Mouse (Mus musculus): ENCODE measurements at regions not wholly inside any gene's neighbourhood (a gene's known extent, or its start where the extent isn't known, plus 50 kb on each side); places are given as distances from the start of the nearest gene placed in this dataset.

GRCm38 (mm10) chr6:59713004-59713403 is 286.9 kb upstream of the Gprin3 start:
- DNase-seq (ENCODE audit: low spot score) = no peak
- no peaks in the 10 kb centered on the region for H3K9me3 ChIP-seq (ENCODE audit: low read length)
- no peaks in the 10 kb centered on the region for H3K27me3 ChIP-seq (ENCODE audit: insufficient read depth, low read length)
- no peaks in the 10 kb centered on the region for H3K36me3 ChIP-seq (ENCODE audit: insufficient read depth, low read length)
- H3K27ac ChIP-seq (ENCODE audit: low read depth, low read length) = no peak overlapping the region
- no peaks in the 10 kb centered on the region for H3K4me1 ChIP-seq (ENCODE audit: insufficient read depth, low read length)
- H3K9ac ChIP-seq (replicated peaks; ENCODE audit: low read length, poor library complexity, severe bottlenecking) = no peak overlapping the region
- no peak for ATAC-seq (ENCODE audit: low FRiP score)
- no peak overlapping the region for H3K4me2 ChIP-seq (ENCODE audit: low read depth, low read length, poor library complexity, severe bottlenecking)
- no peak for TF ChIP-seq CTCF (IDR thresholded peaks at IDR 0.05)
- no peak overlapping the region for H3K4me3 ChIP-seq (ENCODE audit: low read depth, low read length)

GRCm38 (mm10) chr6:59684985-59685384 is 258.9 kb upstream of the Gprin3 start:
- H3K36me3 ChIP-seq (ENCODE audit: insufficient read depth, low read length) = no peaks in the 10 kb centered on the region
- ATAC-seq (ENCODE audit: low FRiP score) (no peak), DNase-seq (ENCODE audit: low spot score) (no peak)
- H3K27me3 ChIP-seq (ENCODE audit: insufficient read depth, low read length) = no peaks in the 10 kb centered on the region
- H3K9ac ChIP-seq (replicated peaks; ENCODE audit: low read length, poor library complexity, severe bottlenecking) = no peak overlapping the region
- H3K4me1 ChIP-seq (ENCODE audit: insufficient read depth, low read length) = no peaks in the 10 kb centered on the region
- H3K9me3 ChIP-seq (ENCODE audit: low read length) = no peaks in the 10 kb centered on the region
- H3K4me3 ChIP-seq (ENCODE audit: low read depth, low read length) = no peak overlapping the region
- no peak overlapping the region for H3K4me2 ChIP-seq (ENCODE audit: low read depth, low read length, poor library complexity, severe bottlenecking)
- WGBS = 89% methylated on average over 3 of the region's 3 CpGs
- TF ChIP-seq CTCF (IDR thresholded peaks at IDR 0.05) = no peak
- no peak overlapping the region for H3K27ac ChIP-seq (ENCODE audit: low read depth, low read length)

GRCm38 (mm10) chr6:59667356-59667755 is 241.3 kb upstream of the Gprin3 start:
- Histone ChIP-seq H3K4me2 (ENCODE audit: low read depth, low read length, poor library complexity, severe bottlenecking) (no peak overlapping the region), H3K4me3 (ENCODE audit: low read depth, low read length) (no peak overlapping the region), H3K27ac (ENCODE audit: low read depth, low read length) (no peak overlapping the region), H3K4me1 (ENCODE audit: insufficient read depth, low read length) (no peaks in the 10 kb centered on the region), H3K27me3 (ENCODE audit: insufficient read depth, low read length) (no peaks in the 10 kb centered on the region), H3K9me3 (ENCODE audit: low read length) (0 out of 2 replicates have a peak, but pooled peaks cover 3% of the 10 kb centered on the region), H3K36me3 (ENCODE audit: insufficient read depth, low read length) (no peaks in the 10 kb centered on the region), H3K9ac (replicated peaks; ENCODE audit: low read length, poor library complexity, severe bottlenecking) (no peak overlapping the region)
- peak; percentile 18; the same call in 1 of the 2 replicates for TF ChIP-seq CTCF (IDR thresholded peaks at IDR 0.05)
- 63% methylated on average over 3 of the region's 3 CpGs for WGBS
- no peak for DNase-seq (ENCODE audit: low spot score)
- ATAC-seq (ENCODE audit: low FRiP score) = no peak
